Mouse (Mus musculus) common myeloid progenitor, adult 5-6 weeks (primary cell): ENCODE results near the gene Glod4. TPM values are rescaled to one million over a fixed set of nuclear protein-coding genes. Genes with fewer than 3 reads are reported as not detected.

Source experiments
- ATAC-seq: replicated peaks from 2 replicates; pipeline ENCODE4 v1.8.0; 2016; ENCODE audit warnings: low read depth, mild to moderate bottlenecking, moderate TSS enrichment, inconsistent platforms; ENCODE audit not compliant: poor library complexity, severe bottlenecking
- total RNA-seq: library from RNA; stranded (forward); fragments of 200-1000, 187-1606 nt; gene quantifications from 2 replicates; pipeline ENCODE4 v1.2.3, GENCODE M21; 2017

Glod4 gene
- total RNA-seq, 1 experiment from 2014 or later, result 244 TPM

- no peak for ATAC-seq
Observed at GRCm38 (mm10) chr11:76099193-76099975, 144.1 kb downstream of the Glod4 start.

- ATAC-seq, result no peak
Observed at GRCm38 (mm10) chr11:76093610-76094009, 149.9 kb downstream of the Glod4 start.

- ATAC-seq, result no peak
Observed at GRCm38 (mm10) chr11:76089776-76090175, 153.7 kb downstream of the Glod4 start.

GRCm38 (mm10) chr11:76088506-76088905, 155.0 kb downstream of the Glod4 start:
- no peak for ATAC-seq

GRCm38 (mm10) chr11:76085898-76086591, 157.5 kb downstream of the Glod4 start:
- ATAC-seq, result 0 out of 2 replicates have a peak, but pooled peaks have one; percentile 47

- ATAC-seq, result no peak
Observed at GRCm38 (mm10) chr11:76084943-76085342, 158.6 kb downstream of the Glod4 start.

- ATAC-seq, result no peak
Observed at GRCm38 (mm10) chr11:76083941-76084367, 159.6 kb downstream of the Glod4 start.

GRCm38 (mm10) chr11:76081048-76081640, 162.4 kb downstream of the Glod4 start:
- ATAC-seq, result no peak

- ATAC-seq, result no peak
Observed at GRCm38 (mm10) chr11:76080293-76080692, 163.2 kb downstream of the Glod4 start.

- ATAC-seq, result no peak
Observed at GRCm38 (mm10) chr11:76077341-76077740, 166.2 kb downstream of the Glod4 start.

- no peak for ATAC-seq
Observed at GRCm38 (mm10) chr11:76074296-76075093, 169.0 kb downstream of the Glod4 start.

Other genes with a start within 250 kb of the Glod4 start
- not detected in 2 replicates for gene 1700016K19Rik, start 243.8 kb downstream of the Glod4 start, total RNA-seq
- 2.0 and 2.6 TPM in 2 replicates for gene Rflnb, start 215.9 kb downstream of the Glod4 start, total RNA-seq
- 41.8 and 43.6 TPM in 2 replicates for gene Vps53, start 64.1 kb downstream of the Glod4 start, total RNA-seq
- gene Fam57a, start 64.1 kb downstream of the Glod4 start, total RNA-seq, result 0.44 and 2.0 TPM in 2 replicates
- gene Dbil5, start 26.1 kb downstream of the Glod4 start, total RNA-seq, result not detected in 2 replicates
- gene Gemin4, start 26.1 kb downstream of the Glod4 start, total RNA-seq, result 21.7 and 21.9 TPM in 2 replicates
- 22.5 and 33.2 TPM in 2 replicates for gene Mrm3, start within 50 bp of the Glod4 start, total RNA-seq
- gene Nxn, start 155.4 kb upstream of the Glod4 start, total RNA-seq, result 10.2 and 12.7 TPM in 2 replicates
- 11.1 and 17.0 TPM in 2 replicates for gene Timm22, start 163.2 kb upstream of the Glod4 start, total RNA-seq